Mouse (Mus musculus) thymus, postnatal 10 days (tissue): ENCODE data around the gene Tmem91.

Source experiments
- DNase-seq, 2 experiments: peaks; one replicate each; pipeline ENCODE4 v3.0.0; 2021; ENCODE audit warnings: low spot score in 2 of 2

Gene Tmem91

DNA sequence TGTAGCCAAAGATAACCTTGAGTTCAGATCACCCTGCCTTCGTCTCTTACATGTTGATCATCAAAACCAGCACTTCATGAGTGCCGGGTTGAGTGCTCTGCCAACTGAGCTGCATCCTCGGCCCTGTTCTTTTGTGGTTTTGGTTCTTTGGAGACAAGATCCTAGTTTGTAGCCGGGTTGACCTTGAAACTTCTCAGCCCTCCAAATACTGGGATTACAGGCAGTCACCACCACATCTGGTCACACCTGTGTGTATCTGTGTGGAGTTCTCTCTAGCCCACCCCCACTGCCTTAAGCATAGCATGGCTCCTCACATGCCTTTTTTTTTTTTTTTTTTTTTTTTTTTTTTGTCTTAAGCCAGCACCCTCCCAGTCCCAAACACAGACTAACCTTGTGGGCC lies 4.9 kb downstream of the Tmem91 start:
- DNase-seq: no peak

GRCm38 (mm10) chr7:25669631-25670030 lies 5.3 kb downstream of the Tmem91 start:
- DNase-seq: no peak

DNA sequence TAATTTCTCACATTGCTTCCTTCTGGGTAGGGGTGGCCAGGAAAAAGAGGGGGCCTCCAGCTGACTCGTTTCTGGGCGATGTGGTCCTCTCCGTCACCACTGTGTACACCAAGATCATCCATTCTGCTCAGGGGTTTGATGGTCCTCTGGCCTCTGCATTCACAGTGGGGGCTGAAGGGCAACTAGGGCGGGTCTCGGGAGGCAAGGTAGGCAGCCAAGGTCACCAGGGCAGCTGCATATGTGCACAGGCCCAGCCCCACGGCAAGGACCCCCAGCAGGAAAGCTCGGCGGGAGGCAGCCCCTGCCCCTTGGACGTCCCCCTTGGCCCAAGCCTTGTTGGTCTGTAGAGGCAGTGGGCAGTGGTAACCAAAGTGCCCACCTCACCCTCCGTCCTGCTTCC lies 5.8 kb downstream of the Tmem91 start:
- DNase-seq: no peak

GRCm38 (mm10) chr7:25666381-25666780 lies 8.6 kb downstream of the Tmem91 start:
- DNase-seq: no peak

DNA sequence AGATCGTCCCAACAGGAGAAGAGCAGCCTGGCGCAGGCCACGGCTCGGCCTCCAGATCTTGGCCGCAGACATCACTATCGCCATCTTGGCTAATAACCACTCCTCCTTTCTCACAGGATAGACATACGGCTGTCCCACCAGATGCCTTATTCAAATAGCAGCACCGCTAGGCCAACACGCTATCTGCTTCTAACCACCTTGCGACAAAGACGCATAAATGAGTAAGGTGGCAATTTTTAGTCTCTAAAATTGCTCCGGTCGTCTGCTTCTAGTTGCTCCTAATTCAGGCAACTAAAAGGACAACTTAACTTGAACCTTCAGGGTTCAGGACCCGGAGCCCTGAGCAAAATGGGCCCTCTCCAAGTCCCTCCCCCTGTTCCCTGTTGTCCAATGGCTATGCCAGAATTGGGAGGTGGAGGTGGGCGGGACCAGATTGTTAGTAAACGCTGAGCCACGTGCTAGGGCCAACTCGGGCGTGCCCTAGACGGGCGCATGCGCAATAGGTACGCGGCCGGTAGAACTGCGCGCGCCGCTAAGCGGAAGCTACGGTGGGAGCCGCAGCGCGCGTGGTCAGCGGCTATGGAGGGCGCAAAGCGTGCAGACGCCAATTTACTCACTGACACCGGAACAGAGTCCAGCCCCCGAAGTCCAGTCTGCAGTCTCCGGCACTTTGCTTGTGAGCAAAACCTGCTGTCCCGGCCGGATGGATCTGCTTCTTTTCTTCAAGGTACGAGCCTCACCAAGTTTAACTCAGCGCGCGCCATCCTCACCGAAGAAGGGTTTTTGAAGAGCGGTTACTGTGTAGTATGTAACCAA lies 16.1 kb downstream of the Tmem91 start, which contains the start of the genes Bckdha and Exosc5:
Bckdha (minus strand) TSS at position 325 of the 816 bp plus-strand sequence.
Exosc5 (plus strand) TSS at position 508 of the 816 bp plus-strand sequence.
- peak; percentile 97 to 99 for DNase-seq

DNA sequence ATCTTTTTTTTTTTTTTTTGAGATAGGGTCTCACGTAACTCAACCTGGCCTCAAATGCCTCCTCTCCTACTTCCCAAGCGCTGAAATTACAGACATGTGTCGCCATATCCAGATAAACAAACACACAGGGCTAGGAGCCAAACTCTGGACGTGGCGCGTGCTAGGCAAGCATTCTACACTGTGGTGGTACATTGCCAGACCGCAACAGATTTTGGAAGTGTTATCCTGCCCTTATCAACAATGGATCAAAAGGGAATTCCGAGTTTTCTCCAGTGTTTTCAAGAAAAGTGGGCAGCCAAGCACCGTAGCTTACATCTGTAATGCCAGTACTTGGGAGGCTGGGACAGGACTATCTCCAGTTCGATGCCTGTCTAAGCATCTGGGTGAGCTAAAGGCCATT lies 17.2 kb downstream of the Tmem91 start:
- DNase-seq: no peak

- DNase-seq: no peak
These were observed 19.2 kb downstream of the Tmem91 start for GRCm38 (mm10) chr7:25655601-25656428.

DNA sequence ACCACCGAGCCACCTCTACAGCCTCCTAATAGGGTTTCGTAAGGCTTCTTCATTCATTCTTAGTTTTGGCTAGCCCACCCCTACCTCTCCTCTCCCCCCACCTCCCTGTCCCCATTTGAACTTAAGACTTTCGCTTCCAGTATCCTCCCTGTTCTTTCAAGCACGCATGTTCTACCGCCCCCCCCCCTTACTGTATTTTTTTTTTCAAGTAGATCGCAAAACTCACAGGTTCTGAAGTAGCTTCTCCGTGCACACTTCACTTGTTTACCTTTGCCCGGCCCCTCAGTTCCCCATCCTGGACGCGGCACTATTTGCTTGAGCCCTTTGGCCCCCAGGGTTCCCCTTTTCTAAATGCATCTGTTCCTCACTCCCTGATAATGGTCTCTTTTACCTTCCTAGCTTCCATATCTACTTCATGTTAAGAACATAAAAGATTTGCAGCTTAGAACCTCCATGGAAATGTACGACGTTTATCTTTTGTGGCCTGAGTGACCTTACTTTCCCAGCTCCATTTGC lies 22.7 kb downstream of the Tmem91 start:
- DNase-seq: no peak

DNA sequence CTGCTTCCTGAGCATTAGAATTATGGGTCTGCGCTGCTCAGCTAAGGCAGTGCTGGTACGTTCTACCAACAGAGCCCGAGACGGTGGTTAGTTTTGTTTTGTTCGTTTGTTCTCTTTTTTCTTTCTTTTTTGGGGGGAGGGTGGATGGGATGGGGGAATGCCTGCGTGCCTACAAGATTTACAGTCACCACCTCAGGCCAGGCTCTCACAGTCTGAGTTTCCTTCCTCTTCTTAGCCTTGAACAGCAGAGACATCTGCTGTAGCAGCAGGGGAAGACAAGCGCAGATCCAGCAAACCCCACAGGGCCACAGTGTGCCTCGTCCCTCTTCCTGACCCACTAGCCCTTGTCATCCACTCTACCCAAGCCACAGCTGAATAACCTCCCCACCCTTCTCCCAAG lies 23.7 kb downstream of the Tmem91 start:
- DNase-seq: peak in 1 of 2 experiments; percentile 42

DNA sequence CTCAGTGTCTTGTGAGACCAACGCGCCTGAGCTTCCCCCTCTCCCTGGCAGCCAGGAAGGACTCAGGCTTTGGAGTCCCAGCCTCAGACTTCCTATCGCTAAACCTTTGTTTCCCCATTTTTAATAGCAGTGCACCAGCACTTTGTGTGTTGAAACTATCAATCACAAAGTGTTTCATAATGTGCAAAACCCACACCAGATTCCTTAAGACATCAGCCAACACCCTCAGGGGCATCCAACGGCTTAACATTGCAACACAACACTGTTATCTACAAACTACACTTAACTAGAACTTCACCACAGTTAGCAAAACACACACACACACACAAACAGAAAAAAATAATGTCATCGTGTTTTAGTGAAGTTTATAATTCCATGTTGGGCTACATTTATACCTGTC lies 25.1 kb downstream of the Tmem91 start:
- no peak for DNase-seq

DNA sequence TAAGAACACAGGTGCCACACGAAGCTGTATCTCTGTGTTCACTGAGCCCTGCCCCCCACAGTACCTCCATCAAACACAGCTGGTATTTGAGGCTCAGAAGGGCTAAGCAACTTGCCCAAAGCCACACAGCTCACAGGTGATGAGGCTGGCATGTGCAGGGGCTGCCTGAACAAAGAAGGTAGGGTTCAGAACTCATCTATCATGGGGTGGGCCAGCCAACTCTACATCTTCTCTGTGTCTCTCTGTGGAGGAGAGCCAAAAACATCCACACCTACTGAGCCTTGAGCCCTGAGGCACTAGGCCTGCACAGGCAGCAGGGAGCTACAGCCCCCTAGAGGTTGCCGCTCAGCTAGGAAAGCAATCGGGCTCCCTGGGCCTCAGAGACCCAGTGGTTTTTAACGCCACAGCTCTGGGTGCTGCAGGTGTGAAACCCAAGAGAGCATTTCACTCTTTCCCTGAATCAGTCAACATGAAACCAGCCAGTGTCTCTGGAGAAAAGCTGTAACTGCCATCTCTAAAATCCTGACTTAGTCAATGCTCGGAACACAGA lies 27.3 kb downstream of the Tmem91 start:
- peak; percentile 75 to 83 for DNase-seq

- peak in 1 of 2 experiments; percentile 33 for DNase-seq
These were observed 29.9 kb downstream of the Tmem91 start for GRCm38 (mm10) chr7:25645074-25645473.

DNA sequence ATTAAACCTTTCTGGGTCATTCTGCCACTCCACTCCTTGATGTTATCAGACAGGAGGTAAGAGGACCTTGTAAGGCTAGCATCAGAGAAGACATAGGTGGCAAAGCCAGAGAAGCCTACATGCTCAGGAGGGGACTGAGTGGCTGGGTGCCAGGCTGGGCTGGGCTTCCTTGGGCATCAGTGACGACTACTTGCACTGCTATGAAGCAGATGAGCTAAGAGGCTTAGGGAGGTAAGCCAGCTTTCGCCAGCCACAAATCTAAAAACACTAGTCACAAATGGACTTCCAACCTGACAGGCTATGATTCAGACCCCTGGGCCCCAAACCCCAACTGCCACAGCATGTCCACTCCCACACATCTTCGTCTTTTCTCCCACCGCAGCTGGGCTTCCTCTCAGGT lies 30.3 kb downstream of the Tmem91 start:
- DNase-seq: no peak

DNA sequence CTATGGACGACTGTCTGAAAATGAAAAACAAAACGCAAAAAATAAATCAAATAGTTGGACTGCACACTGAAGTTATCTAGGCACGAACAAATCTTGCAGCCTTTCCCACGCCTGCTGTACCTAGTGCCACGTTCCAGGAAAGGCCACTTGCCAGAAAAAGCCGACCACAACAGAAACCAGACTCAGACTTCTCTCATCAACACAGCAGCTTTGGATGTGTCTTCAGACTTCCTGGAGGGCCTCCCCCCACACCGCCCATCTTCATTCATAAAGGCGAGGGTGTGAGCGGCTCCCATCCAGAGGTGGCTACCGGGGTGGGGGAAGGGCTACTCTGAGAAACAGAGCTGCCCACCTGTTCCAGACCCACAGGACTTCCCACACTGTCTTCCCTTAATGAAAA lies 30.8 kb downstream of the Tmem91 start:
- DNase-seq: no peak

DNA sequence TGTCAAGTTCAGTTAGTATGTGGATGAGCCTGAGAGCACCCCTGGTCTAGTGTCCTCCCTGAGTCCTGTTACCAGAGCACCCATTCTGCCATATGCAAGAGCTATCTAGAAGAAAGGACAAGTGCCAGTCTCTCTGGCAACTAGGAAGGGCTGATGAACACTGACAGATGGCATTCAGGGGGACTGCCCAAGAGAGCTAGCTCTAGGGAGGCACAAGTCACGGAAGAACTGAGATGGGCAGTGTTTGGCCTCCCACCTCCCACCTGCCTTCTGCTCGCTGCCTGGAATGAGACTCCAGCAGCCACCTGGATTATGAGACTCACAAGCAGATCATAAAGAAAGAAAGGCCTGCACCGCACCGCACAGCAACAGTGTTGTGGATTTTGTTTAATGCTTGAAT lies 35.2 kb downstream of the Tmem91 start:
- no peak for DNase-seq

DNA sequence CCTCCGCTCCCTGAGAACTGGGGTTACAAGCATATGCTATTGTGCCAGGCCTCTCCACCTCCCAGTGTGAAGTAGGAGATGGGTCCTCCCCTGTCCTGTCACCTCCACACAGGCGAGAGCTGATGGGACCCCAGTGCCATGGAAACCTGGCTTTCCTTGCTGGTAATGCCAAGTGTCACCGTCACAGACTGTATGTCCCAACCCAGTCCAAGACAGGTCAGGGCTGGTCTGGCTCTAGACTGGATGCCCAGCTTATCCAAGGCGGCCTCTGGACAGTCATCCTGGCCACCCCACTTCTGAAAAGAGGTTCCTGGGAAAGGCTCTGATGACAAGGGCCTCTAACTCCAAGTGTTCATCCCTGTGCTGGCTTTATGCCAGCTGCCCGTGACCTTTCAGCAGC lies 37.9 kb downstream of the Tmem91 start:
- DNase-seq: no peak

DNA sequence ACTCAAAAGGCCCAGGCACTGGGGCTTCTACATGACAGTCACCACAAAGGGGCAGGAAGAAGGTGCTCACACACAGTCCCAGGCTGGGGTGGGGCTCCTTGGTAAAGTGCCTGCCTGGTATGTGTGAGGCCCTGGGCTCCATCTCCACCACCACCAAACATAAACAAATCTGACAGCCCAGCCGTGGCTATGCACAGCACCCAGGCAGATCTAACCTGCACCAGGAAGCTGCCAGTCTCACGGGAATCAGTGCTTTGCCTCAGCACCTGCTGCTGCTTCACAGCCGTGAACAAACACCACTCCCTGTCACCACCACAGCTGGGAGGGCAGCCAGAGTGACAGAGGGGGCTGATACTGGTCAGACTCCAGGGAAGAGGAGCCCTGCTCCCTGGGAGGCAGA lies 38.6 kb downstream of the Tmem91 start:
- peak in 1 of 2 experiments; percentile 43 for DNase-seq

- DNase-seq: no peak
These were observed 42.3 kb downstream of the Tmem91 start for GRCm38 (mm10) chr7:25632679-25633078.

GRCm38 (mm10) chr7:25628323-25628620 lies 46.7 kb downstream of the Tmem91 start:
- no peak for DNase-seq

DNA sequence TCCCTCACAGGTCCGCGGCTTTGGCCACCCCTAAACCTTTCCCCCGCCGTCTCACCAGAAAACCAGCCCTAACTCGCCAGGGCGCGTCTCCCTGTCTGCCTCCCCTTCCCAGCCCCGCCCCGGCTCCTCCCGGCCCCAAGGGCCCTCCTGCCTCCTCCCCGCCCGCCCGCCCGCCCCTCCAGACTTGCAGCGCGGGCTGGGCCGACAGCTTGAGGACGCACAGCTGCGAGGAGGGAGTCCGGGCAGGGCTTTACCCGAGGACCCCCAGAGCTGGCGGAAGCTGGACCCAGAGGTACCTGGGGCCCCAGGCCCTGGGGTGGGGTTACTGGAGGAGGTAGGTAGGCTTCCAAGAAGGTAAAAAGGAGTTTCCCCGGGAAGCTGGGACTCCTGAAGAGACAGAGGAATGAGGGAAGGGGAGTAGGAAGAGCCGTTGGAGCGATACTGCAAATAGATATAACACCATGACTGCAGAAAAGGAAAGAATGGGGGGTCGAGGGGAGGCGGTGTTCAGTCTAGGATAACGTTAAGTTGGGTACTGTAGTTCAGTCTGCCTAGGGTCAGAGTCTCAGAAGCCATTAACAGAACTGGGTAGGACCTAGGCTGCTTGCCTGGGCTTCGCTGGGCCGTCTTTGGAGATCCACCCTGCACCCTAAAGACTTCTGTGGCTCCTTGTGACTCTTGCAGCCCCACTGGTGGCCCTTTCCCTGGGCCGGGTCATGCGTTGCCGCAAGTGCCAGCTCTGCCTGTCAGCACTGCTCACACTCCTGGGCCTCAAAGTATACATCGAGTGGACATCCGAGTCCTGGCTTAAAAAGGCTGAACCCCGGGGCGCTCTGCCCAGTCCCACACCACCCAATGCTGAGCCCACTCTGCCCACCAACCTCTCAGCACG lies 47.3 kb downstream of the Tmem91 start:
- DNase-seq: peak; percentile 63
